Mouse (Mus musculus) kidney, adult 18-20 months (tissue): ENCODE data around the gene Sco2.

ENCODE experiments used
- DNase-seq: peaks from one replicate; pipeline ENCODE4 v3.0.0; 2021

The Sco2 gene

DNA sequence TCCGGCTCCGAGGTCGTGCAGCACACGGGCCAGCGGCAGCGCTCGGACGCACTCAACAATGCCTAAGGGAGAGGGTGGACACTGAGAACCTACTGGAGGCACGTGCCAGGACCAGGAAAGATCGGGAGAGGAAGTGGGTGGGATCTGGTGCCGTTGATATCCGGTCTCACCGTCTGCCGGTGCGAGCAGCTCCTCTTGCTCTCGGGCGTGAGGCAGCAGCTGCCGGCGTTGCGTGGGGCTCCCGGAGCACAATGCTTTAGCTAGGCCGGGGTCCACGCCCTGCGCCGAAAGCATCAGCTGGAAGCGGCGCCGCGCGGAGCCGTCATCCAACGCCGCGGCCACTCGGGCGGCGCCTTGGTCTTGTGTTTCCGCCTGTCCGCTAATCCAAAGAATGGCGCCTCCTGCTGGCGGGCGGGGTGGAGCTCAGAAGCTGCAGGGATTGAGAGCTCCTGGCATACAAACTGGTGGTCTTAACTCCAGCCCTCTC, at the start of gene Sco2:
Sco2 (minus strand) TSS at position 85 of the 487 bp plus-strand sequence.
- peak; percentile 97 for DNase-seq

DNA sequence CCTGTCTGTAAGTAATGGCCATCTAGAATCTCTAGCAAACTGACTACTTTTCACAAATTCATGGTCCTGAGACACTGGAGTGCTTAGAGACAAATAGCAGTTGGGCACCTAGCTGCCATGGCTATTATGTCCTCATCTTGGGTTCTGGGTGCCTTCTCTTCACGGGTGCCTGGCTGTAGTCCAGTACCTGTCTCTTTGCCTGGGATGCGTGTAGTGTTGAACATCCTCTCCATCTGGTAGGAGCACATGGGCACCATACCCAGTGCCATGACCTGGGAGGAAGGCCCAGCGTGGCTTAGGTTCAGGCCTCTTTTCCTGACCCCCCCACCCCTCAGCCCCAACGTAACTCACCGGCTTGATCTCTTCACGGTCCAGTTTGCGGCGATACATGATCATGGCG, 48.3 kb upstream of the Sco2 start:
- no peak for DNase-seq

DNA sequence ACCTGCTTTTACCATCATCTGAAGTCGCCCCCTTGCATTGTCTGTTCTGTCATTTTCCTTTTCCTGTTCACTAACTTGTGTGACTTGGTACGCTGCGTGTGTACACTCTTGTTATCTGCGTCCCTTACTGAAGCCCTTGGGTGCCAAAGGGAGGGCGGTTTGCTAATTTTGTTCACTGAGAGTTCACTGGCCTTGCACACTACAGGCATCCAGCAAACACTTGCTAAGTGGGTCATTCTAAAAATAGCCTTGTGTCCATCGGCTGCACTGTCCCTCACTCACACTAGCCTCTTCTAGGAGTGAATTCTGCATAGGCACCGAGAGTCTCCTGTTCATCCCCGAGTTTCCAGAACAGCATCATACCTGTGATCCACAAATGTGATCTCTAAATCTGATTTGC, 41.6 kb upstream of the Sco2 start:
- DNase-seq = no peak

GRCm38 (mm10) chr15:89410118-89410517, 36.5 kb upstream of the Sco2 start, which contains the start of gene Syce3:
TSS of gene Syce3 (minus strand) at chr15:89410503.
- no peak for DNase-seq

- DNase-seq = no peak
Observed at GRCm38 (mm10) chr15:89406691-89407090, 33.0 kb upstream of the Sco2 start.

- DNase-seq = no peak
Observed at GRCm38 (mm10) chr15:89404831-89405623, 31.4 kb upstream of the Sco2 start.

- no peak for DNase-seq
Observed at GRCm38 (mm10) chr15:89402471-89402870, 28.8 kb upstream of the Sco2 start.

DNA sequence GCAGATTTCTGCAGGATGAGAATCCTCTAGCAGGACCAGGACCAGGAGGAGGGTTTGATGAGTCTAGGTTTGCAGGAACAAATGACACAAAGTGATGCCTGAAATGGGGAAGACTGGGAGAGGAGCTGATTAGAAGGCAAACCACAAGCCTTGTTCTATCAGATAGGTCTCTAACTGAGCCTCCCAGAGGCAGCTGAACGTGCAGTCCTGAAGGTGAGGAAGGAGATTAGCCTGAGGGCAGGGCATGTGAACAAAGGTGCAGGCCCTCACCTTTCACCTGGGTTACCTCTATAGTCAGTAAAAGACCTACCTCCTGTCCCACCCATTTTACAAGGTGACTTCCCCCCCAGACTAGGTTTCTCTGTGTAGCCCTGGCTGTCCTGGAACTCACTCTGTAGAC, 26.1 kb upstream of the Sco2 start:
- DNase-seq = no peak

DNA sequence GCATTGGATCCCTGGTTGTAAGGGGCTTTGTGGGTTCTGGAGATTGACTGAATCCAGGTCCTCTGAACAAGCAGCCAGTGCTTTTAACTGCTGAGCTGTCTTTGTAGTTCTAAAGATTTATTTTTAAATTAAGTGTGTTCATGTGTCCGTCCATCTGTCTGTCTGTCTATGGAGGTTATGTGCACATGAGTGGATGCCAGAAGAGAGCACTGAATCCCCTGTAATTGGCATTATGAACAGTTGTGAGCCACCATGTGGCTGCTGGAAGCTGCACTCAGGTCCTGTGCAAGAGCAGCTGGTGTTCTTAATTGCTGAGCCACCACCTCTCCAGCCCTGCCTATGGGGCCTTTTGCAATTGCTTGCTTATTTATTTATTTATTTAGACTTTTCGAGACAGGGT, 24.5 kb upstream of the Sco2 start:
- no peak for DNase-seq

DNA sequence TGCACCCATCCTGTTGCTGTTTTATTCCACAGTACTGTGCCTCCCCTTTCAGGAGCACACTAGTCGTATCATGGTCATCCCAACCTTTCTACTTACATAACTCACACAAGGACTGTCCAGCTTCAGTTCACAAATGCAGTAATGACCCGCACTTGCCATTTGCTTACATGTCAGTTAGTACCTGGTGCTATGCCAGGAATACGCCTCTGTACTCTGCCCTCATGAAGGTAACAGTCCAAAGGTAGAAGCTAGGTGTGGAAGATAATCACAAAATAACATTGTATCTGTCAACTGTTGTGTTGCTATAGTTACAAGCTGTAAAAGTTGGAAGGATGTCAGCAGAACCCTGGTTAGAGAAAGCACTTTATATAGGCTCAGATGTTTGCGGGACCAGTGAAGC, 23.2 kb upstream of the Sco2 start:
- peak; percentile 40 for DNase-seq

DNA sequence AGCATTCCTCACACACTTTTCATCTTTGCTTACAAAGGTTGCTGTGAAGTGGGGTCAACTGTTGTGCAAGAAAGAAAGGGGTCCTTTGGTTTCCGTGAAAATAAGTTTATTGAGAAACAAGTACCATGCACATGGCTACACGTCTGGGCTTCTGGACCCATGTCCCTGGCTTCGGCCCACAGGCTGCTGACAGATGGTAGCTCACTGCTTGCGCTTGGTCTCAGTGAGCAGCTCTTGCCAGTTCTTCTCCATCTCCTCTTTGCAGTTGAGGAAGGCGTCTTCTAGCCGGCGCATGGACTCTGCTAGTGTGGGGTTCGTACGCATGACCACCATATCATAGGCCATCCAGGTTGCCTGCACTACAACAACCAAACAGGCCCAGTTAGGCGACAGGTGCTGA, 16.4 kb upstream of the Sco2 start:
- no peak for DNase-seq

GRCm38 (mm10) chr15:89387127-89387526, 13.5 kb upstream of the Sco2 start:
- DNase-seq = no peak

- no peak for DNase-seq
Observed at GRCm38 (mm10) chr15:89384617-89385016, 11.0 kb upstream of the Sco2 start, which contains the start of gene Klhdc7b. TSS of gene Klhdc7b (plus strand) at chr15:89384917.

DNA sequence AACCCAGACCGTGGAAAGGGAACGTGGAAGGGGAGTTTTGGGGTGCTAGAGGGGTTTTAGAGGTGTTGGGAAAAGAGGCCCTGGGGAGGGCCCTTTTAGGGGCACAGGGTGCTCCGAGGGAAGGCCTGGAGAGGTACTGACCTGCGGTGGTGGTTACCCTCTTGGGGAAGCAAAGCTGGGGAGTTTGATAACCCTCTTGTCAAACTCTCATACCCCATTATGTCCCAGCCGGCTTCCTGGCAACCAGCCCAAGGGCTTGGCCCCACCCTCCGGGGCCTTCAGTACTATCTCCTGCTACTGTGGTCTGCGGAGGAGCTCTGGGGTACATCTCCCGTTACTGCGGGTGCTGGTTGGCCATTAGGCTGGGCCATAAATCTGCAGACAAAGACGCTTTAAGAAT, 5.8 kb upstream of the Sco2 start:
- no peak for DNase-seq

GRCm38 (mm10) chr15:89378831-89379401, 5.3 kb upstream of the Sco2 start, which contains the start of gene Odf3b:
TSS of gene Odf3b (minus strand) at chr15:89379282.
- peak; percentile 52 for DNase-seq

- DNase-seq = peak; percentile 15
Observed at GRCm38 (mm10) chr15:89377938-89378828, 4.5 kb upstream of the Sco2 start.

- no peak for DNase-seq
Observed at GRCm38 (mm10) chr15:89377362-89377761, 3.7 kb upstream of the Sco2 start.

GRCm38 (mm10) chr15:89376957-89377356, 3.3 kb upstream of the Sco2 start, which contains the start of gene Tymp:
TSS of gene Tymp (minus strand) at chr15:89377039.
- DNase-seq = no peak

DNA sequence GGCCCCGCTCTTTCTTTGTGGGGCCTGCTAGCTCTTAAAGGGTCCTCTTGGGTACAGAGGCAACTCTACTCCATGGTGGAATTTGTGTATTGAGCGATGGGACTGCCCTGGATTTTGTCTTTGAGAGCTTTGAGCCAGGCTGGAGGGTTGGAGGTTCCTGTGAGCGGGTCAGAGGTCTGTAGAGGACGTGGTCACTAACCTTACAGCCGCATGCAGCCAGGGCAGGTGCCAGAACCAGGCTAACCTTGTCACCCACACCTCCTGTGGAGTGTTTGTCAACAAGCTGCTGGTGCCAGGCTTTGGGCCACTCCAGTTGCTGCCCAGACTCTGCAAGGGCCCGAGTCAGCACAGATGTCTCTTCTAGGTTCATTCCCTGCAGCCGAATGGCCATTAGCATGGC, 2.4 kb upstream of the Sco2 start:
- DNase-seq = no peak

DNA sequence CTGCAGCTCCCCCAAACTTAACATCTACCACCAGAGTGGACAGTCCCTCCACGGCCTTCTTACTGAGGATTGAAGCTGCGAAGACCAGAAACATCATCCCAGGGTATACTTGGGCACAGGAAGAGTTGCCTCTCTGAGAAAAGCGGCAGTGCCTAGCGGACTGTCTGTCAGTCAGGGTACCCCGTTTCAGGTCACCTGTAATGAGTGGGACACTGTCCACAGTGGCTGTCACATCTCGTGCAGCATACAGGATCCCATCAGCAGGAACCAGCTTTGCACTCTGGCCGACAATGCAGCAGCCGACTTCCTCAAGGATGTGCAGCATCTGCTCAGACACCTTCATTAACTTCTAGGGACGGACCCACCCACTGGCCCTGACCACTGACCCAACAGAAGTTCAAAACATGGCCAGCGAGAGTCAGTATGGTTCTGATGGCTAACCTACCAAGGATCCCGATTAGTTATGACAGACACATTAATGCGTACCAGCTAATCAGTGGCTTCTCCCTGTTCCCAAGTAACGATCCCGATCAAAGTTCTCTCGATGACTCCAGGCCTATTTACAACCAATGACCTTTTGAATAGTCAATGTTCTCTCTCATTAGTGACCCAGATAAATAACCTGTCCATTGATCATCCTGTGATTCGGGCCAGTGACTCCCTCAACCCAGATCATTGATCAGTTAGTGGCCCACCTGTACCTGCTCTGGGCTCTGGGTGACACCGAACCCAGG, 1.3 kb upstream of the Sco2 start:
- DNase-seq = no peak

DNA sequence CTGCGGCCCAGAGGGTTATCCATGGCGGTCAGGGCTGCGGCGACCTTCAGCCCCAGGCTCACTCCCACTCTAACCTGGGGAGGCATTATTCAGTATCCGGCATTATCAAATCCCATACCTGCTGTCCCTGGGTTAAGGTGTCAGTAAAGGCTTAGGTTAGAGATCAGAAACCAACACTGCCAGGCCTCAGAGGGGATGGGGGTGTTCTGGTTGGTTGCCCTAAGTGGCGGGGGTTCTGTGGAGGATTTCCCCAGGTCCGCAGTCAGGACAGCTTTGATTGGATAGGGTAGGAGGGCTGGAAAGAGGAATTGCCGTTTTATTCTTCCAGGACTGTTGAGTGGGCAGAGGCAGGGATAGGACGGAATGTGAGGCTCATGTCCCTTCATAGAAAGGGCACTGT, 694 bp upstream of the Sco2 start:
- DNase-seq = no peak

DNA sequence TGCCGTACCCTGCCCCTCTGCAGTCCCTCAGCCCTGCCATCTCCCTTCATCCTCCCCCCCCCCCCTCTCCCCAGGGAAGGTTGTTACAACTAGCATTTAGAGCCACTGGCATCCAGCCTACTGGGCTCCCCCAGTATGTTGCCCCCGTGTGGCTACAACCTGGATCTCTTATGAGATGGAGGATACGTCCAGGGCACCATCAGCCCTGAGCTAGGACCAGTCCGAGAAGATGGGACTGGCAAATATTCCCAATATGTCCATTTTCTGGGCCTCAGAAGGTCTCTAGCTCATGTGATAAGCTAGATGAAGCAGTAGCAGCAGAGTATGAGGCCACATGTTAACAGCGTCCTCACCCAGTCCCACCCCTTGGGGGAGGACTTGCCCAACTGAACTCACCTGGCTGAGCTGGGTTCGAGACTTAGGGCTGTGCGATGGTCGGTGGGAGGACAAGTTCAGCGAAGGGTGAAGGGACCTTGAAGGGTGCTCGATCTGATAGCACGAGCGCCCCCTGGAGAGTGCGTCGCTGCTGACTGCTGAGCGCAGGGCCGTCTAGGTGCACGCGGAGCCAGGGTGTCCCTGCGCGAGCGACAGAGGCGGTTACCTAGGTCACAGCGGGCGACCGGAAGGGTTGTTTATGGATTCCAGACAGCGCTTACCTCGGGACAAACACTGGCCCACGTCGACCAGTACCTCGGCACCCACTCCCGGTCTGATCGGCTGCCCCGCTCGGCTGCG, 452 bp downstream of the Sco2 start:
- DNase-seq = peak; percentile 89
